Mouse (Mus musculus) liver, embryonic 14.5 days (tissue): ENCODE measurements around the gene Spryd7.

ENCODE experiments used
- CTCF ChIP-seq: IDR thresholded peaks from 2 replicates; pipeline ENCODE4 v1.5.1; 2016; ENCODE audit warnings: antibody characterized with exemption, low read depth, control low read depth
- EP300 ChIP-seq: IDR thresholded peaks from 2 replicates; pipeline ENCODE4 v1.6.1; 2016; ENCODE audit warnings: antibody characterized with exemption, low read depth

DNA sequence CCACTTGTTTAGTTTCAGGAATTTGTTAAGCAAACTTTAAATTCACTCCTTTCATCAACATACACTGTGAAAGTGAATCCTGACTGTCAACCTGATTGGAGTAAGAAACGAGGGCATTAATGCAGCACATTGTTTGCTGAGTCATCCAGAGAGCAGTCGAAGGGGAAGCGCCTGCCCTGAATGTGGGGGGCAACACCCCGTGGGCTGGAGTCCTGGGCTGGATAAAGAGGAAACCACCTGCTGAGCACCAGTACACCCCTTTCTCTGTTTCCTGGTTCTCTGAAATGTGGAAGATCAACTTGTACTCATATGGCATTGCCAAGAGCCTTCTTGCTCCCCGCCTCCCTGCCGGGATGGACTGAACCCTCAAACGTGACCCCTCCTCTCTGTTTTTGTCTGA is 27.2 kb downstream of the Spryd7 start:
- TF ChIP-seq CTCF (no peak), EP300 (no peak)
